Mouse (Mus musculus): ENCODE data around the gene Ube3c. TPM values are rescaled to one million over a fixed set of nuclear protein-coding genes. Genes with fewer than 3 reads are reported as not detected.

The Ube3c gene
- 48.6 TPM for polyA plus RNA-seq (2014; fragmentation: Illumina TruSeq; extraction: RNeasy Lipid Tissue Mini Kit (QIAGEN cat#74804); ENCODE audit: low read depth, low replicate concordance)

GRCm38 (mm10) chr5:29568848-29569377, at the start of gene Ube3c:
Gene Ube3c, plus strand, starts transcription at chr5:29569242.

Other genes starting within 250 kb of the Ube3c start
- gene Lmbr1, start 190.9 kb upstream of the Ube3c start, polyA plus RNA-seq (2014; fragmentation: Illumina TruSeq; extraction: RNeasy Lipid Tissue Mini Kit (QIAGEN cat#74804); ENCODE audit: low read depth, low replicate concordance): 23.2 TPM
- 13.2 TPM for gene Nom1, start 134.6 kb upstream of the Ube3c start, polyA plus RNA-seq (2014; fragmentation: Illumina TruSeq; extraction: RNeasy Lipid Tissue Mini Kit (QIAGEN cat#74804); ENCODE audit: low read depth, low replicate concordance)
- 0.32 TPM for gene Mnx1, start 90.8 kb upstream of the Ube3c start, polyA plus RNA-seq (2014; fragmentation: Illumina TruSeq; extraction: RNeasy Lipid Tissue Mini Kit (QIAGEN cat#74804); ENCODE audit: low read depth, low replicate concordance)
- 331 TPM for gene Dnajb6, start 166.4 kb downstream of the Ube3c start, polyA plus RNA-seq (2014; fragmentation: Illumina TruSeq; extraction: RNeasy Lipid Tissue Mini Kit (QIAGEN cat#74804); ENCODE audit: low read depth, low replicate concordance)
- gene Gm5129, start 166.7 kb downstream of the Ube3c start, polyA plus RNA-seq (2014; fragmentation: Illumina TruSeq; extraction: RNeasy Lipid Tissue Mini Kit (QIAGEN cat#74804); ENCODE audit: low read depth, low replicate concordance): not detected

All from sigmoid colon, adult 10 weeks (tissue).